Mouse (Mus musculus): ENCODE results near the gene Aldh3b2. TPM values are rescaled to one million over a fixed set of nuclear protein-coding genes. Genes with fewer than 3 reads are reported as not detected.

Gene Aldh3b2
- polyA plus RNA-seq, 1 experiment from 2014 or later = 0.22 TPM

GRCm38 (mm10) chr19:4005091-4005490, 33.0 kb downstream of the Aldh3b2 start:
- Histone ChIP-seq H3K27me3 (no peaks in the 10 kb centered on the region), H3K4me2 (no peak overlapping the region), H3K9ac (no peak overlapping the region), H3K27ac (no peak overlapping the region), H3K36me3 (peaks cover 53% of the 10 kb centered on the region), H3K4me3 (no peak overlapping the region), H3K9me3 (no peaks in the 10 kb centered on the region), H3K4me1 (replicated peaks) (peaks cover 13% of the 10 kb centered on the region)
- WGBS = 92% methylated on average over 9 of the region's 9 CpGs
- no peak for ATAC-seq (ENCODE audit: low FRiP score)

DNA sequence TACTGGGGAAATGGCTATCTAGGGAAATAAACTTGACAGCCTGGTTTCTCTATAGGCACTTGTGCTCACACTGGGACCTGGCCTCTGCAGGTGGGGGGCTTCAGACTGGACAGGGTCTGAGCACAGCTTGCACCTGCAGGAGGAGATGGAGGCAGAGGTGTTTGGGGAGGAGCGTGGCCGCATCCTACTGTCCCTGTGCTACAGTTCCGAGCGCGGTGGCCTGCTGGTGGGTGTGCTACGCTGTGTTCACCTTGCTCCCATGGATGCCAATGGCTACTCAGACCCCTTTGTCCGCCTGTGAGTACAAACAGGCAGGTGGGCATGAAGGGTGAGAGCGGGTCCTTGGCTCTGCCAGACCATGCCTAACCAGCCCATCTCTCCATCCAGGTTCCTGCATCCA, 33.8 kb downstream of the Aldh3b2 start:
- peaks cover 13% of the 10 kb centered on the region for H3K4me1 ChIP-seq (replicated peaks)
- no peak overlapping the region for H3K27ac ChIP-seq
- H3K27me3 ChIP-seq = no peaks in the 10 kb centered on the region
- 97% methylated on average over 8 of the region's 8 CpGs for WGBS
- no peak overlapping the region for H3K9ac ChIP-seq
- no peak overlapping the region for H3K4me2 ChIP-seq
- no peak overlapping the region for H3K4me3 ChIP-seq
- no peaks in the 10 kb centered on the region for H3K9me3 ChIP-seq
- no peak for ATAC-seq (ENCODE audit: low FRiP score)
- H3K36me3 ChIP-seq = peaks cover 59% of the 10 kb centered on the region

DNA sequence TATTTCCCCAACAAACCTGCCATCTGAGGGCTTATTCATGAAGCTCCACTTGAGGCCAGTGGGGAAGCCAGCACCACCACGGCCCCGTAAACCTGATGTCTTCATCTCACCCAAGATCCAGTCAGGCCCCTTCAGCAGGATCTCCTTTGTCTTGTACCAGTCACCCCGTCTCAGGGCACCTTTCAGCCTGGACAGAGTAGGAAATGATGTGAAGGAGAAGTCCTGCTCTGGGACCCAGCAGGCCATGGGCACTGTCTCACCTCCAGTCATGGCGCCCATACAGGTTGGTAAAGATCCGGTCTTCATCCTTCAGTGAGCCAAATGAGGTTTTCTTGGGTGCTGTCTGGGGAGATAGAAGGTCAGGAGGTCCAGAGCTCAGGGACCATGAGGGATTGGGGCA, 39.0 kb downstream of the Aldh3b2 start:
- no peak overlapping the region for H3K4me3 ChIP-seq
- no peaks in the 10 kb centered on the region for H3K9me3 ChIP-seq
- WGBS = 97% methylated on average over 5 of the region's 5 CpGs
- no peak for ATAC-seq (ENCODE audit: low FRiP score)
- H3K9ac ChIP-seq = no peak overlapping the region
- no peaks in the 10 kb centered on the region for H3K27me3 ChIP-seq
- peaks cover 48% of the 10 kb centered on the region for H3K36me3 ChIP-seq
- H3K4me2 ChIP-seq = peak overlapping the region; percentile 75; the same call in 1 of the 2 replicates
- no peak overlapping the region for H3K27ac ChIP-seq
- peaks cover 14% of the 10 kb centered on the region for H3K4me1 ChIP-seq (replicated peaks)

DNA sequence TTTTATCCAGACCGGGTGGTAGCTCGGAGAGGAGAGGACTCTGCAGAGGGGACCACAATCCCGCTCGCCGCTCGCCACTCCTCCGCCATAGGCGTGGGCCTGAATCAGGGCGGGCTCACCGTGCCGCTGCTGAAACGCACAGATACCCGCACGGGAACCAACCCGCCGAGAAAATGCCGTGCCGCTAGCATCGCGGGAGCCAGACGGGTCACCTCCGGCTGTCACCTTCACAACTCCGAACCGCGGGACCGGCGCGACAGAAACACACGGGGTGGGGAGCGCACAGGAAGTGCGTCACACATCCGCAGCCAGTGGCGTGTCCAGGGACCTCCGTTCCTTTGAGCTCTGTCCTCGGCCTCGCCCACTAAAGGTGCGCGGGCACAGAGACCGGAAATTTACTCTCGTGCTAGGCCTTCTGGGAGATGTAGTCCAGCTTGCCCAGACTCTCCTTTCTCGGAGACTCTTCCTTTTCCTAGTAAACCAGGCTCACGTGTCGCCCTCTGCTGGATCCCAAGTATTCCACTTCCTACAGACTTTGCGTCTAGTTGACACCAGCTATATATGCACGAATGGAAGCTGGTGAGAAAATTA, 40.4 kb downstream of the Aldh3b2 start, which contains the start of gene Ndufv1:
Ndufv1 (minus strand) TSS at position 375 of the 591 bp plus-strand sequence.
- peaks cover 33% of the 10 kb centered on the region for H3K36me3 ChIP-seq
- peak within 1 kb of the TSS; percentile 80 for H3K4me3 ChIP-seq

DNA sequence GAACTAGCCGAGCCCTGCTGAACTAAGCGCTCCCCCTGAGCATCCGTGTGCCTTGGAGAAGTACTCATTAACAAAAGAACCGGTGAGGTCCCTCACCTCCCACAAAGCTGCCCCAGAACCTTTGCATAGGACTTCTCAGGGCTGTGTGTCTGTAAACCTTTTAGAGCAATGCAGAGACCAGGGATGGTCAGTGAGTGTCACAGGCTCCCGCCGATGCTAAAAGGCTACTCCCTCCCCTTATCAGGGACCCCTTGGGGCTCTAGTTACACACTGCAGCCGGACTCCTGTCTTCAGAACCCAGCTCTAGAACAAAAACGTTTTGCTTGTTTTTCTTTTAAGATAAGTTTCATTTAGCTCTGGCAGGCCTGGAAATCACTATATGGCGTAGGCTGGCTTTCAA, 40.9 kb downstream of the Aldh3b2 start:
- Histone ChIP-seq H3K4me2 (peak overlapping the region; percentile 41), H3K4me3 (peak overlapping the region; percentile 80), H3K36me3 (peaks cover 28% of the 10 kb centered on the region), H3K4me1 (replicated peaks) (peaks cover 14% of the 10 kb centered on the region), H3K9me3 (no peaks in the 10 kb centered on the region), H3K9ac (no peak overlapping the region), H3K27ac (no peak overlapping the region), H3K27me3 (no peaks in the 10 kb centered on the region)
- WGBS = 24% methylated on average over 9 of the region's 9 CpGs
- ATAC-seq (ENCODE audit: low FRiP score) = no peak; the same call in 1 of the 2 replicates

More for the DNA sequence above, 40.4 kb downstream of the Aldh3b2 start, which contains the start of gene Ndufv1:
- Histone ChIP-seq H3K27ac (peak within 1 kb of the TSS; percentile 79), H3K9me3 (no peaks in the 10 kb centered on the region), H3K27me3 (no peaks in the 10 kb centered on the region), H3K4me2 (peak within 1 kb of the TSS; percentile 75), H3K9ac (peak within 1 kb of the TSS; percentile 88), H3K4me1 (replicated peaks) (peaks cover 14% of the 10 kb centered on the region)
- peak; percentile 100 for ATAC-seq (ENCODE audit: low FRiP score)
- WGBS = under 1% methylated on average over 45 of the region's 45 CpGs

- no peak overlapping the region for H3K4me3 ChIP-seq
- peaks cover 18% of the 10 kb centered on the region for H3K4me1 ChIP-seq (replicated peaks)
- no peak overlapping the region for H3K27ac ChIP-seq
- no peaks in the 10 kb centered on the region for H3K9me3 ChIP-seq
- no peak overlapping the region for H3K4me2 ChIP-seq
- H3K9ac ChIP-seq = no peak overlapping the region
- H3K36me3 ChIP-seq = peaks cover 10% of the 10 kb centered on the region
- peaks cover 4% of the 10 kb centered on the region; the same call in 1 of the 2 replicates for H3K27me3 ChIP-seq
- no peak for ATAC-seq (ENCODE audit: low FRiP score)
Observed at GRCm38 (mm10) chr19:4014802-4015201, 42.7 kb downstream of the Aldh3b2 start.

- H3K4me1 ChIP-seq (replicated peaks) = peaks cover 18% of the 10 kb centered on the region
- H3K4me2 ChIP-seq = no peak overlapping the region
- no peak overlapping the region for H3K27ac ChIP-seq
- WGBS = 68% methylated on average over 5 of the region's 5 CpGs
- peaks cover 3% of the 10 kb centered on the region; the same call in 1 of the 2 replicates for H3K36me3 ChIP-seq
- no peaks in the 10 kb centered on the region for H3K9me3 ChIP-seq
- H3K9ac ChIP-seq = no peak overlapping the region
- H3K27me3 ChIP-seq = peaks cover 4% of the 10 kb centered on the region; the same call in 1 of the 2 replicates
- H3K4me3 ChIP-seq = no peak overlapping the region
- no peak for ATAC-seq (ENCODE audit: low FRiP score)
Observed at GRCm38 (mm10) chr19:4015635-4016034, 43.5 kb downstream of the Aldh3b2 start.

DNA sequence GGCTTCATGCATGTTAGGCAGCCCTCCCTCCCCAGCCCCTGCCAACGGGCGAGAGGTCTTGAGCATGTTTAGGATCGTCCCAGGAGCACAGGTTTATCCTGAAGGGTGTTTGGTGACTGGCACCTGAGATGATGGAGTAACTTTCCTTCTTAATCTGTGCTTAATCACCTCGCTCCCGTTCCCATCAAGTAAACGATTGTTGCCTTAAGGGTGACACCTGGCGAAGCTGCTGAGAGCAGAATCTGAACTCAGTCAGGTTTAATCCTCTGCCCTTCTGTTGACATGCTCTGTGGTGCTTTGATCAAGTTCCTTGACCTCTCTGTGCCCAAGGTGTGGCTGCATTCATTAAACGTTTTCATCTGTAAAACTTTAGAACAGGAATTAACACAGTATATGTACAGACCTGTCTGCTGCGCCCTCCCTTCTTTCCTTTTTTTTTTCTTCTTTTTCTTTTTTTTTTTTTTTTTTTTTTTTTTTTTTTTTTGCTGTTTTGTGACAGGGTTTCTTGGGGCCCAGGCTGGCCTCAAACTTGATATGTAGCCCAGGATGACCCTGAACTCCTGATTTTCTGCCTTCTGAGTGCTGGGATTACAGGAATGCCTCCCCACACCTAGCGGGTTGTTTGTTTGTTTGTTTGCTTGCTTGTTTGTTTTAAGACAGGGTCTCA, 45.9 kb downstream of the Aldh3b2 start:
- Histone ChIP-seq H3K9me3 (no peaks in the 10 kb centered on the region), H3K4me1 (replicated peaks) (0 out of 2 replicates have a peak, but pooled peaks cover 4% of the 10 kb centered on the region), H3K4me2 (no peak overlapping the region), H3K4me3 (no peak overlapping the region), H3K36me3 (no peaks in the 10 kb centered on the region), H3K27me3 (peaks cover 4% of the 10 kb centered on the region; the same call in 1 of the 2 replicates), H3K9ac (no peak overlapping the region), H3K27ac (no peak overlapping the region)
- ATAC-seq (ENCODE audit: low FRiP score) = no peak
- 74% methylated on average over 10 of the region's 10 CpGs for WGBS

GRCm38 (mm10) chr19:4018743-4019583, 46.8 kb downstream of the Aldh3b2 start:
- Histone ChIP-seq H3K9me3 (no peaks in the 10 kb centered on the region), H3K4me2 (no peak overlapping the region), H3K27ac (no peak overlapping the region), H3K36me3 (no peaks in the 10 kb centered on the region), H3K4me1 (replicated peaks) (0 out of 2 replicates have a peak, but pooled peaks cover 4% of the 10 kb centered on the region), H3K9ac (no peak overlapping the region), H3K4me3 (no peak overlapping the region), H3K27me3 (peaks cover 4% of the 10 kb centered on the region; the same call in 1 of the 2 replicates)
- WGBS = 29% methylated on average over 18 of the region's 18 CpGs
- ATAC-seq (ENCODE audit: low FRiP score) = peak; percentile 87; the same call in 1 of the 2 replicates

DNA sequence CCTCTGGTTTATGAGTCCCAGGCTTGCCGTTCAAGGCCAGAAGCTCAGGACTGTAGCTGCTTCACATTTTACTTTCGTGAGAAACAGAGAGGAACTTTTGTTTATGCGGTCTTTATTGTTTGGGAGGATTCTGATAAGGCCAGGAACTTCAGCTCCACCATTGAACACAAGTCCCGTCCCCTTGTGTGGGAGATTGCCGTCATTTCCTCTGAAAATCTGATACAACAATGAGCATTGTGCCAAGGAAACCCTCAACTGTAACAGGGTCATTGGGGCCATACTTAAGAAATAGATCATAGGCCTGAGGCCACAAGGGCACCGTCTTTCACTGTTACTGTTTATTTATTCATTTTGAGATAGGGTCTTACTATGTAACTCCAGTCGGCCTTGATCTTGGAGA, 51.1 kb downstream of the Aldh3b2 start:
- H3K4me3 ChIP-seq = no peak overlapping the region

DNA sequence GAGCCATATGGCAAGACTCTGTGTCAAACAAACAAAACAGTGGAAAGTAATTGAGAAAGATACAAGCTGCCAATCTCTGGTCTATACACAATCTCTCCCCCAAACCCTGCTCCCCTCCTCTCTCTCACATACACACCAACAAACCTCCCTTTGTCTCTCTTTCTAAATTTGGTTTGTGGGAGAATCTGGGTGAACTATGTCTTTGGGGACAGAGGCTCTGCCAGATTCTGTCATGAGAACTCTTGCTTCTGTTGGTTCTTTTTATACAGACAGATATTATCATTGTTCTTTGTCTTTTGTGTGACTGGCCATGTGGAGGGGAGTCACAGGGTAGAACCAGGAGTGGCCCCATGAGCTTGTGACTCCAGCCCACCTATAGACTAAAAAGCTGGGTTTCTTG, 55.4 kb downstream of the Aldh3b2 start:
- H3K4me3 ChIP-seq = no peak overlapping the region
- no peaks in the 10 kb centered on the region for H3K9me3 ChIP-seq
- H3K27me3 ChIP-seq = no peaks in the 10 kb centered on the region
- H3K4me1 ChIP-seq (replicated peaks) = no peaks in the 10 kb centered on the region
- no peak overlapping the region for H3K27ac ChIP-seq
- ATAC-seq (ENCODE audit: low FRiP score) = no peak
- no peaks in the 10 kb centered on the region for H3K36me3 ChIP-seq
- no peak overlapping the region for H3K4me2 ChIP-seq
- H3K9ac ChIP-seq = no peak overlapping the region

More for the DNA sequence above, 51.1 kb downstream of the Aldh3b2 start:
- H3K27ac ChIP-seq = no peak overlapping the region
- H3K9ac ChIP-seq = no peak overlapping the region
- 0 out of 2 replicates have a peak, but pooled peaks cover 4% of the 10 kb centered on the region for H3K4me1 ChIP-seq (replicated peaks)
- no peak overlapping the region for H3K4me2 ChIP-seq
- no peaks in the 10 kb centered on the region for H3K36me3 ChIP-seq
- no peak for ATAC-seq (ENCODE audit: low FRiP score)
- peaks cover 4% of the 10 kb centered on the region; the same call in 1 of the 2 replicates for H3K27me3 ChIP-seq
- H3K9me3 ChIP-seq = no peaks in the 10 kb centered on the region
- WGBS = 83% methylated on average over 7 of the region's 7 CpGs

All from hindbrain, embryonic 13.5 days (tissue).